Mouse (Mus musculus) v-Abl transformed pro-B cells (cell line): ENCODE results near the gene Entr1.

ENCODE experiments used
- in situ Hi-C, 2 experiments: fragments of 400-800 bp; cut with MboI; formaldehyde crosslinking; loops; one replicate each; pipeline ENCODE4 v1.15.1; 2025; ENCODE audit not compliant: unreplicated experiment in 2 of 2

Gene Entr1

DNA sequence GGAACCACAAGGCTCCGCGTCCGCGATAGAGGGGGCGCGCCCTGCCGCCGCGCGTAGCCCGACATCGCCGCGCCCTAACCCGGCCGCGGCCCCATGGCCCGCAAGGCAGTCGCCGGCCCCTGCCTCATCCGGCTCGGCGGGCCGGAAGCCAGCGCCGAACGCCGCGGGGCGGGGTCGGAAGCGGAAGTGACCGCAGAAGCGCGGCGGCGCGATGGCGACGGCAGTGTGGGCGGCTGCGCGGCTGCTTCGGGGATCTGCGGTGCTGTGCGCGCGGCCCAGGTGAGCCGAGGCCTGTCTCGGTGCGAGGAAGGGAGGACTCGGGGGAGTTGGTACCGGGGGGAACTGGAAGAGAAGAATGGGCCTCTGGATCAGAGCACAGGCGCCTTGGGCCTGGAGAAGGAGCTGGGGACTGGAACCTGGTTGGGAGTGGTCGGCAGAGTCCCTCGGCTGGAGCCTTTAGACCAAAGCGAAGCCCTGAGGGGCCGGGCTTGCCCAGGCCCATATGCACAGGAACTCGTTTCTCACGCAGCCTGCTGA, at the start of gene Entr1, which contains the start of gene Pmpca:
TSS of gene Entr1 (minus strand) at position 163 of the 537 bp plus-strand sequence.
TSS of gene Pmpca (plus strand) at position 186 of the 537 bp plus-strand sequence.
- in situ Hi-C loops, result no loop called here

DNA sequence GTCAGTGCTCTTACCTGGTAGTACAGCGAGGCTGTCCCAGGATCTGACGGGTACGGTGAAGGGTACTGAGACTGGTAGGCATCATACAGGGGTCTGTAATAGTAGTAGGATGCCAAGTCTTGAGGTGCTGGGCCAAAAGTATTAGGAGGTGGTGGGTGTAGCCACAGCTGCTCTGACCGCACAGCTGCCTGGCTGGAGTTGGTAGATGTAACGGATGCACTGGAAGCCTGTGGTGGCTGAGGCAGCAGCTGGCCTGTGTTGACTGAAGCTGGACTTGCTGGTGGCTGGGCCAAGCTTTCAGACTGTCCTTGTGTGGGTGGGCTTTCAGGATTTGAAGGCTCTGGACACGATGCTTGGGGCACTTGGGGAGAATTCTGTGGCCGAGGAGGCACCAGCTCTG, 49.3 kb upstream of the Entr1 start:
- in situ Hi-C loops, result no loop called here

GRCm38 (mm10) chr2:26437221-26437620, 48.1 kb upstream of the Entr1 start:
- in situ Hi-C loops, result no loop called here

DNA sequence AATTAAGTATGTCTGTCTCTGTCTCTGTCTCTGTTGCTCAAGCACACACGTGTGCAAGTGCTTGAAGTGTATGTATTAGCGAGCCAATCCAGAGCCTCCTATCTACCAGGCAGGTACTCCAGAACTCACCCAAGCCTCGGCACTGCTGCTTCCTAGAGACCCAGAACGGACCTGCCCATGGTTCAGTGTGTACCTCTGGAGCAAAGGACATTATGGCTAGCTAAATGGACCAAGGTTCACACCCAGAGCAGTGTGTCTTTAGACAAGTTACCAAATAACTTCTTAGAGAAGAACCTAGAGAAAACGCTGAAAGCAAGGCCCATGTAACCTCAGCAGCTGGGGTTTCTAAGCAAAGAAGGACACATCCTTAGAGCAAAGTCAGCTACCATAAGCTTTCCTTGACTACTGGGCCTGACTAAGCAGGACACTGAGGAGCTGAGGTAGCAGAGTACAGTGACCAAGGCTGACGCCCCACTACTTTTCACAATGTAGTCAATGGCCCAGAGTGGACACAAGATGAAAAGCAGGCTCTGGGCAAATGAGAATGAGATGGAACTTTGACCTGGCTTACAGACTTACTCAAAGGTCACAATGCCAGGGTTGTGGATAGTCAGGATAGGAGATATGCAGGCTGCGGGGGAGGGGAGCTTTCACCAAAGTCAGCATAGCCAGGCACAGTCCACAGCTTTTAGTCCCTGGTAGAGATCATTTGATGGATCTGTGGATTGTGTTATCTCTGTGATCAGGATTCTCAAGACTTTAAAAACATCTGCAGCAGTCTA, 45.9 kb upstream of the Entr1 start:
- in situ Hi-C loops, result no loop called here

- in situ Hi-C loops, result no loop called here
These were observed 40.7 kb upstream of the Entr1 start for GRCm38 (mm10) chr2:26429851-26430250.

GRCm38 (mm10) chr2:26424541-26424940, 35.4 kb upstream of the Entr1 start:
- in situ Hi-C loops, result no loop called here

DNA sequence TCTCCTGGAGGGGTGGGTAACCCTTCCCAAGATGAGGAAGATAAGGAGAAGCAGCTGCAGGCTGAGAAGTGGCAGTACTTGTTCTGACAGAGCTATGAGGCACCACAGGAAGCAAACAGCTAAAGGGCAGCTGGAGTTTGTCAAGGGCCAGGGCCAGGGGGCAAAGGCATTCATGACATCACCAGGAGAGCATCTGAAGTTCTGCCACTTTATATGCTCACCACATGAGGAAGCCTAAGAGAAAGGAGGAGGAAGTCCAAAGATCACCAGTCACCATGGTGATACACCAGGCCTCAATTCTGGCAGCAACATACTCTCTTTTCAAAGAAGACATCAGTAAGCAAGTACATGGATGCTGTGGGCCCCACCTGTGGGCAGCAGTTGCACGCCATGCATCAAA, 34.0 kb upstream of the Entr1 start:
- in situ Hi-C loops, result no loop called here

DNA sequence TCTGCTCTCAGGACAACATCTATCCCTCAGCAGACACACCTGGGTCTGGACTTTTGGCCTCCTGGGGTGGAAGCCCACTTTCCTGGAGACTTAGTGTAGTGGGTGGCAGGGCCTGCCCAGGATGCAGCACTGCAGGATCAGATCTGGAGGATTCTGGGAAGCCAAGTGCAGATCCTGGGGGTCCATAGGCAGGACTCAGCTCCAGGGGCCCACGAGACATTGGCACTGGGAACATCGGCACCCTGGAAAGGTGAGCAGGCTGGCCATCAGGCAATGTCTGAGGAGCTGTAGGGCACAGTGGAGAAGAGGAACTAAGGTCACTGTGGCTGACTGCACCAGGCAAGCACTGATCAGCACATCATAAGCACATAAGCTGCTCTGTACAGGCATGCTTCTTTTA, 32.9 kb upstream of the Entr1 start:
- in situ Hi-C loops, result no loop called here

DNA sequence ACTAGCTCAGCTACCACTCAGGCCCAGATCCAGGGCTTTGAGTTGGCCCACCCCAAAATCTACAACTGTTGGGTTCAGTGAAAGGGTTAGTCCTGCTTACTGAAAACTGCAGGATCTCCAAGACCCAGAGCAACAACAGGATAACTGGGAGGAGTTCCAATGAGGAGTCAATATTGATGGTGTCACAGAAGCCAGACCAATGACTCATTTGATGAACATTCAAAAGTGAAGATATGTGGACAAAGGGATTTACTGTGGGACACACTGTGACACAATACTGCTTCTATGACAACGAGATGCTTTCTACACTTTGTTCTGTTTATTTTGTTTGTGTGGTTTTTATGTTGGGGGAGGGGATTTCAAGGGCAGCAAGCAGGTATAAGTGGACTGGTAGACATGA, 29.0 kb upstream of the Entr1 start:
- in situ Hi-C loops, result no loop called here

GRCm38 (mm10) chr2:26417066-26417465, 27.9 kb upstream of the Entr1 start:
- in situ Hi-C loops, result no loop called here

DNA sequence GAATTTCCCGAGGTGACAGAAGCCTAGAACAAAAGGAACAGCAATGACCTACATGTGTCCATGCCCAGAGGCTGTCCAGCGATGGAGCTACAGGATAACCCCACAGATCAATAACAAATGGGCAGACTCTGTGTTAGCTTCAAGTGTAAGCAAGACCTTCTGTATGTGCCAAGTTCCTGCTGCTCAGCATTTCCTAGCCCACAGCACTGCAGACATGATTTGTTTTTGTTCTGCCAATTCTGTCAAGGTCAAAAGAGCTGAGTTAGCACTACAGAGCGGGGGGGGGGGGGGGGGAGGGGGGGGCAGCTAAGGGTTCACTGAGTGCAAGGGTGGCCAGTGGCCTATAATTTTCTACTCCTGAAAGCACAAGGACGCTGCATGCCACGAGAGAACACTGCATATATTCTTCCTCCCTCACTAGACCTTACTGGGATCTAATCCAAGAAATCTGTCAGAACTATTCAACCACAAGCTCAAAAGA, 21.9 kb upstream of the Entr1 start:
- in situ Hi-C loops, result no loop called here

- in situ Hi-C loops, result no loop called here
These were observed 21.0 kb upstream of the Entr1 start for GRCm38 (mm10) chr2:26410091-26410490.

GRCm38 (mm10) chr2:26409362-26409761, 20.2 kb upstream of the Entr1 start:
- in situ Hi-C loops, result no loop called here

DNA sequence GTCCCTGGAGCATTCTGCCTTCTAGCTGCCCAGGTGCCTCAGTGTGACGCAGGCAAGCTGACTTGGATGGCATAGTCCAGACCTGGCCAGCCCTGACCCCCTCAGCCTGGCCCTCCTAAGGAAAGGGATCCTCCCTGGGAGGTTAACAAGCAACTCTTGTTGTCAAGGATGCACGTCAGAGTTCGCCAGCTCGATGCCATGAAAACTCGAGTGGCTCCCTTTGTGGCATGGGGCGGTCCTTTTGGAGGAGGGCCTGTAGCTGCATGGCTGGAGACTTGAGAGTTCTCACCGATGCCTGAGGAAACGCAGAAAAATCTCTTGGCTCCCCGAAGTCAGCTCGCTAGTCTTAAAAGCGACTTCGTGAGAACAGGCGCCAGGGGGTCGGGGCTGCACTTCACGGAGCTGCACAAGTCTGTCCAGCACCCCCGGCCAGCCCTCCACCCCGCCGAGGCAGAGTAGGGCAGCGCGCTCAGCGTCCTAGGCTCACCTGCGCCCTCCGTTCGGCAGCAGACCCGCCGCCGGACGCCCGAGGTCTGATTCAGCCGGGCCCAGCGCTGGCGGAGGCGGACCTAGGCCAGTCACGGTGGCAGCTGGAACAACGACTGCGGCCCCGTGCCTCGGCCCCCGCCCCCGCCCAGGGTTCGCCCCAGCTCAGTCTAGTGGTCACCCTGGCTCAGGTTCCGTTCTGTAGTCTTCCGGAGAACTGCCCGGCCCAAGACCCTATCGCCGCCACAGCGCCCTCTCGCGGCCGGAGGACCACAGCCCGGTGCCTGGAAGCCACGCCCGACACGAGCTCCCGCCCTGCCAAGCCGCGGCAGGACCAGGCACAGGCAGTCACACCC, 19.6 kb upstream of the Entr1 start, which contains the start of gene Inpp5e:
TSS of gene Inpp5e (minus strand) at position 689 of the 842 bp plus-strand sequence.
- in situ Hi-C loops, result no loop called here

- in situ Hi-C loops, result no loop called here
These were observed 14.2 kb upstream of the Entr1 start for GRCm38 (mm10) chr2:26403306-26403705.

- in situ Hi-C loops, result no loop called here
These were observed 13.1 kb upstream of the Entr1 start for GRCm38 (mm10) chr2:26402265-26402664.

- in situ Hi-C loops, result no loop called here
These were observed 11.9 kb upstream of the Entr1 start for GRCm38 (mm10) chr2:26401023-26401422.

GRCm38 (mm10) chr2:26400296-26400695, 11.2 kb upstream of the Entr1 start:
- in situ Hi-C loops, result no loop called here

- in situ Hi-C loops, result no loop called here
These were observed 10.5 kb upstream of the Entr1 start for GRCm38 (mm10) chr2:26399647-26400046.

- in situ Hi-C loops, result no loop called here
These were observed 9.9 kb upstream of the Entr1 start for GRCm38 (mm10) chr2:26398978-26399377.

DNA sequence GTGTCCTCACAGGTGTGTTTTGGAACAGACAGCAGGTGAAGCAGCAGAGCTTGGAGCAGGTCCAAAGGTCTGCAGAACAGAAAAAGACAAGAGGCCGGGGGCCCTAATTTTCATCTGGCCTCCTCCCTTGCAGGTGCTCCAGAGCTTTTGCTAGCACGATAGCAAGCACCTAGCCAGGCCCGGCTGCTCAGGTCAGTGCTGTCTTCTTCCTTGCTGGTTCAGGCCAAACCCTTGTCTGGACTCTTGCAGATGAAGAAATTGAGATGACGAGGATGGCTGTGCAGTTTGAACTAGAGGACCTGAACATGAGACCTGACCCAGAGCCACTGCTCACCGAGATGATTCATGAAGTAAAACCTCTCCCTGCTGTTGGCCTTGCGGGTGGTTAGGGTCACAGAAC, 2.5 kb upstream of the Entr1 start:
- in situ Hi-C loops, result no loop called here
